Mouse (Mus musculus) gastrocnemius, postnatal 4 days (tissue): Measurements from ENCODE around the gene Lmx1a. TPM values are rescaled to one million over a fixed set of nuclear protein-coding genes. Genes with fewer than 3 reads are reported as not detected.

Source experiments
- DNase-seq, 2 experiments: peaks; one replicate each; pipeline ENCODE4 v3.0.0; 2021 to 2022; ENCODE audit warnings: low spot score in 2 of 2, mixed read lengths in 2 of 2
- total RNA-seq, 2 experiments: library from RNA; stranded (reverse); gene quantifications; 2 replicates each; pipeline ENCODE4 v1.2.3; 2021

Lmx1a gene
- total RNA-seq, 2 experiments from 2014 or later = 1.8 to 2.7 TPM

GRCm38 (mm10) chr1:167878354-167878753 lies 189.3 kb downstream of the Lmx1a start:
- no peak for DNase-seq

DNA sequence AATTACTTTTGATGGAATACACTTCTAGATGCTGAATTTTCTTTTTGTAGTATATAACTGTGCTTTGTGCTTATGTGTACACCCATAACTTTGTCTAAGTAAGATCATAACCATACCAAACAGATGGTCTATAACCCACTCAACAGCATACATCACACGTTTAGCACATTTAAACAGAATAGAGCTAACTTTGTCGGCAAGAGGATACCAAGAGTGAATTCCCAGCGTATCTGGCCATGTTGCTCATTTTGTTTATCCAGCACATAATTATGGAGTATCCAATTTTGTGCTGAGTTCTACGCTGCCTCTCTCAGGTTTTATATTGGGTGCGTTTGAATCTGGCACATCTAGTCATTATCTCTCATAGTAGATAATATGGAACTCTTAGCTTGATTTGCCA lies 196.7 kb downstream of the Lmx1a start:
- no peak for DNase-seq

DNA sequence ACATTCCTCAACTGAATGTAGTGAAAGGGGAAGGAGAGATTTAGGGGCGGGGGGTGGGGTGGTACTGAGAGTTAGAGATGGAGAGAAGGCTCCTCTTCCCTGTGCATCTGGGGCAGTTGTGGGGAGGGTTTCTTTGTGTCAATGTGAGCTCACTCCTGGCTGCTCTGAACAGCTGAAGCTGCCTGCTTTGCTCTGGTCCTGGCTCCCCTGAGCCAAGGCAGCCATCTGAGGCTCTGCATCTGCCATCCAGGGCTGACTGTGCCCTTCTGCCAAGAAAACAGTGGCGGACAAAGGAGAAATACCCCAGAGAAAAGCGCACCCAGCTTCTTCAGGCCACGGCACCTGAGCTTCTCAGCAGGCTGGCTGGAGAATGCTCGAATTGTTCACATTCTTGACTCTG lies 199.1 kb downstream of the Lmx1a start:
- DNase-seq = no peak

DNA sequence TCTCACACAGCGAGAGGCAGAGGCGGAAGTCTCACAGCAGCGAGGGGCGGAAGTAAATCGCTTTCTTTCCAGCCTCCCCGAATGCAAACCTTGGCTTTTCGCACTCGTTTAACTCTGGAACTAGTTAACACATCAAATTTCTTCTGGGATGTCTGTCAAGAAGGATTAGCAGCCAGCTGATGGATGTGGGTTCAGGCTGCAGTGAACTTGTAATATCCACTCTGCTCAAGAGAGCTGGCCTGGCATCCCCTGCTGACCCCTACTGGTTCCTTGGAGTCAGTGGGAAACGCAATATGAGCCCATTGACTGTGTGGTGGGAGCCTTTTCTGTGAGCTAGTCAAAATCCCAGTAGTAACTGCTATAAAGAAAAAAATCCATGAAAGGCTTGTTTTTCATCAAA lies 199.8 kb downstream of the Lmx1a start:
- DNase-seq = peak in 1 of 2 experiments; percentile 19

DNA sequence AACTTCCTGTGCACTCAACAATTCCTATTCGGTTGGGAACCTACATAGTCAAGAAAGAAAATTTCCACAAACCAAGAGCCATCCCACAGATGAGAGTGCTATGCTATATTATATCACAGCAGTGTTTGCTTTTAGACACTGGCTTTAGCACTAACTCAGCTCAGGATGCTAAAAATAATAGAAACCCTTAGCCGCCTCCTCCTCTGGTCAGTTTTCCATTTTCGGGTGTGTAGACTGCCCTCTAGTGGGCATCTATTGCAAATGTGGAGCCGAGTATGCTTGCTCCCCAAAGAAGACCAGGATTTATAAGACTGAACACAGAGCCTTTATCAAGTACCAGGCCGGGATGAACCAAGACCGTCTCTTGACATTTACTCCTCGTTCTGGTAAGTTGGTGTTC lies 207.2 kb downstream of the Lmx1a start:
- peak in 1 of 2 experiments; percentile 25 for DNase-seq

Other genes starting within 250 kb of the Lmx1a start
- gene Lrrc52, start 222.5 kb upstream of the Lmx1a start, total RNA-seq = under 1 TPM; 0.25 to 0.31 TPM
- gene Rxrg, start 90.9 kb upstream of the Lmx1a start, total RNA-seq = 10 to 100 TPM; 35.8 to 38.0 TPM